Mouse (Mus musculus) C2C12 (cell line): ENCODE measurements around the gene Srrm3. TPM values are rescaled to one million over a fixed set of nuclear protein-coding genes. Genes with fewer than 3 reads are reported as not detected.

Source experiments
- H3K27me3 ChIP-seq: one replicate; pipeline ENCODE4 v1.6.1; 2011; ENCODE audit not compliant: control insufficient read depth, insufficient read depth, insufficient read length
- H3K36me3 ChIP-seq: one replicate; pipeline ENCODE4 v1.6.1; 2011; ENCODE audit not compliant: control insufficient read depth, insufficient read depth
- H3K4me3 ChIP-seq: one replicate; pipeline ENCODE4 v1.5.1; 2011; ENCODE audit warnings: mild to moderate bottlenecking, control low read depth; ENCODE audit not compliant: poor library complexity, insufficient read depth, severe bottlenecking
- H3K79me2 ChIP-seq: one replicate; pipeline ENCODE4 v1.6.1; 2011; ENCODE audit not compliant: control insufficient read depth, insufficient read depth
- H3K79me3 ChIP-seq: one replicate; pipeline ENCODE4 v1.6.1; 2011; ENCODE audit warnings: low read depth, control low read depth
- H3ac ChIP-seq: one replicate; pipeline ENCODE3; 2011; ENCODE audit warnings: low read depth; ENCODE audit not compliant: control insufficient read depth, insufficient read length
- CEBPB ChIP-seq: IDR thresholded peaks from one replicate; pipeline ENCODE4 v1.6.1; 2011; ENCODE audit warnings: low read depth, mild to moderate bottlenecking, control low read depth, moderate library complexity
- CTCF ChIP-seq: IDR thresholded peaks from one replicate; pipeline ENCODE4 v1.5.1; 2011; ENCODE audit not compliant: control insufficient read depth, insufficient read depth, insufficient read length
- FOSL1 ChIP-seq: IDR thresholded peaks from one replicate; pipeline ENCODE4 v1.8.0; 2011; ENCODE audit warnings: mild to moderate bottlenecking, low read length; ENCODE audit not compliant: poor library complexity, insufficient read depth, severe bottlenecking
- MAX ChIP-seq: IDR thresholded peaks from one replicate; pipeline ENCODE4 v1.6.1; 2011; ENCODE audit warnings: mild to moderate bottlenecking, control low read depth
- MYOD1 ChIP-seq: IDR thresholded peaks from one replicate; pipeline ENCODE4 v1.6.1; 2011; ENCODE audit warnings: low read depth; ENCODE audit not compliant: control insufficient read depth, insufficient read length
- MYOG ChIP-seq: IDR thresholded peaks from one replicate; pipeline ENCODE4 v1.6.1; 2011; ENCODE audit not compliant: control insufficient read depth, insufficient read length; ENCODE audit errors: extremely low read depth
- USF1 ChIP-seq: IDR thresholded peaks from one replicate; pipeline ENCODE4 v1.6.1; 2011; ENCODE audit warnings: low read depth, mild to moderate bottlenecking, control low read depth, moderate library complexity
- polyA plus RNA-seq: library from polyadenylated mRNA; unstranded; fragments of >200 nt; fragmentation: generic; extraction: Trizol; gene quantifications from one replicate; pipeline ENCODE4 v1.2.1, GENCODE M21; 2012; ENCODE audit warnings: missing spikeins

Srrm3 gene
- polyA plus RNA-seq, 1 experiment: not detected

DNA sequence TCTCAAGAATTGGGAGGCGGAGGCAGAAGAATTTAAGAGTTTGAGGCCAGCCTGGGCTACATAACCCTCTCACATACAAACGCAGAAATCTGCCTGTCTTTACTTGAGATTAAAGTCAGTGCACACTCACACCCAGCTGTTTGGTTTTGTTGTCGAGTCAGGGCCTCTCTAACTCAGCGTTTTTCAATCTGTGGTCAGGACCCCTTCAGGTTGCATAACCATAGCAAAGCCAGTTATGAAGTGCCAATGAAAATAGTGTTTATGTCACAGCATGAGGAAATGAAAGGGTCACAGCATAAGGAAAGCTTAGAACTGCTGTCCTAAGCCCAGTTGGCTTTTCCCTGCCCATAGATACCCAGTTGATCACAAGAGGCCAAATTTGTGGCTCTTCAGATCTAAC lies 100.2 kb downstream of the Srrm3 start:
- TF ChIP-seq CEBPB (peak; percentile 6), MYOG (no peak)
- Histone ChIP-seq H3K79me3 (peaks cover 54% of the 10 kb centered on the region), H3K27me3 (no peaks in the 10 kb centered on the region), H3ac (no peak overlapping the region), H3K79me2 (peaks cover 58% of the 10 kb centered on the region), H3K4me3 (no peak overlapping the region), H3K36me3 (peaks cover 69% of the 10 kb centered on the region)

- H3K4me3 ChIP-seq: no peak overlapping the region
- H3K79me2 ChIP-seq: peaks cover 62% of the 10 kb centered on the region
- H3K79me3 ChIP-seq: peaks cover 54% of the 10 kb centered on the region
- H3K36me3 ChIP-seq: peaks cover 71% of the 10 kb centered on the region
- no peak overlapping the region for H3ac ChIP-seq
- TF ChIP-seq CEBPB (no peak), CTCF (no peak), MYOD1 (no peak), USF1 (no peak), MYOG (no peak), FOSL1 (no peak), MAX (no peak)
- no peaks in the 10 kb centered on the region for H3K27me3 ChIP-seq
These were observed 100.6 kb downstream of the Srrm3 start for GRCm38 (mm10) chr5:135907256-135907655.

- H3K36me3 ChIP-seq: peaks cover 76% of the 10 kb centered on the region
- no peaks in the 10 kb centered on the region for H3K27me3 ChIP-seq
- no peak overlapping the region for H3ac ChIP-seq
- peaks cover 71% of the 10 kb centered on the region for H3K79me2 ChIP-seq
- TF ChIP-seq CTCF: no peak
- no peak for TF ChIP-seq CEBPB
- no peak for TF ChIP-seq MYOD1
- no peak for TF ChIP-seq MYOG
- TF ChIP-seq FOSL1: no peak
- TF ChIP-seq MAX: no peak
- TF ChIP-seq USF1: no peak
- H3K79me3 ChIP-seq: peaks cover 62% of the 10 kb centered on the region
- H3K4me3 ChIP-seq: no peak overlapping the region
These were observed 101.5 kb downstream of the Srrm3 start for GRCm38 (mm10) chr5:135908185-135908584.

- peaks cover 79% of the 10 kb centered on the region for H3K79me2 ChIP-seq
- H3K36me3 ChIP-seq: peaks cover 83% of the 10 kb centered on the region
- peaks cover 70% of the 10 kb centered on the region for H3K79me3 ChIP-seq
- H3K4me3 ChIP-seq: no peak overlapping the region
- TF ChIP-seq MYOG: no peak
- TF ChIP-seq USF1: no peak
- TF ChIP-seq FOSL1: no peak
- no peak for TF ChIP-seq MYOD1
- TF ChIP-seq CTCF: no peak
- TF ChIP-seq CEBPB: no peak
- TF ChIP-seq MAX: no peak
- H3ac ChIP-seq: no peak overlapping the region
- no peaks in the 10 kb centered on the region for H3K27me3 ChIP-seq
These were observed 102.3 kb downstream of the Srrm3 start for GRCm38 (mm10) chr5:135908989-135909388.

DNA sequence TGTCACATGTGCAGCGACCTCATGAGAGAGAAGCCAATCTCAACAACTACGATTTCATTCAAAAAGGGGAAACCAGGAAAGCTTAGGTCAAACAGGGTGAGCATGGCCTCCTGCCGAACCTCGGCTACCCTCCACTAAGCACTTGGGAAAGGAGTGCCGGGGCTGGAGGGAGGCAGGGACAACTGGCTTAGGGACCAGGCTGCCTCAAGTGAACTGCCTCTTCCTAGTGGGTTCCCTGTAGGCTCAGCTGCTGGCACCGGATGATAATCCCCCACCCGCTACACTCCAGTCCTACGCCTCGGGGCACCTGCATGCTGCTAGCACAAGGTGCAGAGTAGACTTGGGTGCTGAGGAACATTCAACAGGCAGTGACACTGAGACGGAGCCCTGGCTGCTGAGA lies 103.0 kb downstream of the Srrm3 start:
- peaks cover 76% of the 10 kb centered on the region for H3K79me3 ChIP-seq
- TF ChIP-seq CEBPB: no peak
- TF ChIP-seq MYOG: no peak
- TF ChIP-seq CTCF: no peak
- no peak for TF ChIP-seq MYOD1
- no peak for TF ChIP-seq MAX
- TF ChIP-seq USF1: no peak
- no peak for TF ChIP-seq FOSL1
- peaks cover 83% of the 10 kb centered on the region for H3K36me3 ChIP-seq
- H3ac ChIP-seq: no peak overlapping the region
- H3K79me2 ChIP-seq: peaks cover 86% of the 10 kb centered on the region
- no peaks in the 10 kb centered on the region for H3K27me3 ChIP-seq
- no peak overlapping the region for H3K4me3 ChIP-seq

DNA sequence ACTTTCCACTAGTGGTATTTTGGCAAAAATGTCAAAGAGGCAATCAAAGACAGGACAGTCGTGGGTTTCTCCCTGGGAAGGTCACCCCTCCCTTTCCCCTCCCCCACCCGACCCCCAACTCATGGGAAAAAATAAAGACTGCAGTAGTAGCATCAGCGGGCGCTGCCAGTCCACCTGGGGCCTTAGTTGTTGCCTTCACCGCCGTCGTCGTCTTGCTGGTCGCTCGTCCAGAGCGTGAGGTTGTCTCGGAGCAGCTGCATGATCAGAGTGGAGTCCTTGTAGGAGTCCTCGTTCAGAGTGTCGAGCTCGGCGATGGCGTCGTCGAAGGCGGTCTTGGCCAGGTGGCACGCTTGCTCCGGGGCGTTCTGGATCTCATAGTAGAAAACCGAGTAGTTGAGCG lies 104.1 kb downstream of the Srrm3 start:
- Histone ChIP-seq H3K4me3 (no peak overlapping the region), H3K36me3 (peaks cover 79% of the 10 kb centered on the region)
- TF ChIP-seq CTCF (no peak), MYOD1 (no peak), MAX (no peak), FOSL1 (no peak), USF1 (no peak), MYOG (no peak), CEBPB (no peak)

More for the DNA sequence above, 104.1 kb downstream of the Srrm3 start:
- H3K27me3 ChIP-seq: no peaks in the 10 kb centered on the region
- H3ac ChIP-seq: no peak overlapping the region
- peaks cover 88% of the 10 kb centered on the region for H3K79me3 ChIP-seq
- peaks cover 97% of the 10 kb centered on the region for H3K79me2 ChIP-seq
